Mouse (Mus musculus): ENCODE measurements around the gene Ndufaf8.

The Ndufaf8 gene

GRCm38 (mm10) chr11:120110554-120110953 lies 11.8 kb downstream of the Ndufaf8 start:
- Histone ChIP-seq H3K36me3 (ENCODE audit: control insufficient read depth, insufficient read depth, low read length, poor library complexity, severe bottlenecking) (peaks cover 14% of the 10 kb centered on the region), H3K27me3 (ENCODE audit: control insufficient read depth, insufficient read depth, low read length, poor library complexity, severe bottlenecking) (no peaks in the 10 kb centered on the region)
- DNase-seq (ENCODE audit: low read depth, low spot score): no peak

GRCm38 (mm10) chr11:120111033-120111432 lies 12.3 kb downstream of the Ndufaf8 start:
- peak; percentile 74 for DNase-seq (ENCODE audit: low read depth, low spot score)
- Histone ChIP-seq H3K27me3 (ENCODE audit: control insufficient read depth, insufficient read depth, low read length, poor library complexity, severe bottlenecking) (no peaks in the 10 kb centered on the region), H3K36me3 (ENCODE audit: control insufficient read depth, insufficient read depth, low read length, poor library complexity, severe bottlenecking) (peaks cover 12% of the 10 kb centered on the region)

GRCm38 (mm10) chr11:120112136-120112535 lies 13.4 kb downstream of the Ndufaf8 start:
- Histone ChIP-seq H3K27me3 (ENCODE audit: control insufficient read depth, insufficient read depth, low read length, poor library complexity, severe bottlenecking) (no peaks in the 10 kb centered on the region), H3K36me3 (ENCODE audit: control insufficient read depth, insufficient read depth, low read length, poor library complexity, severe bottlenecking) (peaks cover 14% of the 10 kb centered on the region)
- no peak for DNase-seq (ENCODE audit: low read depth, low spot score)

GRCm38 (mm10) chr11:120114488-120115215 lies 15.9 kb downstream of the Ndufaf8 start:
- DNase-seq (ENCODE audit: low read depth, low spot score): no peak
- Histone ChIP-seq H3K36me3 (ENCODE audit: control insufficient read depth, insufficient read depth, low read length, poor library complexity, severe bottlenecking) (peaks cover 11% of the 10 kb centered on the region), H3K27me3 (ENCODE audit: control insufficient read depth, insufficient read depth, low read length, poor library complexity, severe bottlenecking) (no peaks in the 10 kb centered on the region)

- no peak for DNase-seq (ENCODE audit: low read depth, low spot score)
- no peaks in the 10 kb centered on the region for H3K27me3 ChIP-seq (ENCODE audit: control insufficient read depth, insufficient read depth, low read length, poor library complexity, severe bottlenecking)
- peaks cover 6% of the 10 kb centered on the region for H3K36me3 ChIP-seq (ENCODE audit: control insufficient read depth, insufficient read depth, low read length, poor library complexity, severe bottlenecking)
These were observed 18.9 kb downstream of the Ndufaf8 start for GRCm38 (mm10) chr11:120117626-120118025.

GRCm38 (mm10) chr11:120119108-120119507 lies 20.4 kb downstream of the Ndufaf8 start:
- DNase-seq (ENCODE audit: low read depth, low spot score): no peak
- Histone ChIP-seq H3K27me3 (ENCODE audit: control insufficient read depth, insufficient read depth, low read length, poor library complexity, severe bottlenecking) (no peaks in the 10 kb centered on the region), H3K36me3 (ENCODE audit: control insufficient read depth, insufficient read depth, low read length, poor library complexity, severe bottlenecking) (peaks cover 7% of the 10 kb centered on the region)

GRCm38 (mm10) chr11:120119936-120120541 lies 21.3 kb downstream of the Ndufaf8 start:
- DNase-seq (ENCODE audit: low read depth, low spot score): no peak
- Histone ChIP-seq H3K36me3 (ENCODE audit: control insufficient read depth, insufficient read depth, low read length, poor library complexity, severe bottlenecking) (peaks cover 9% of the 10 kb centered on the region), H3K27me3 (ENCODE audit: control insufficient read depth, insufficient read depth, low read length, poor library complexity, severe bottlenecking) (no peaks in the 10 kb centered on the region)

GRCm38 (mm10) chr11:120120642-120121420 lies 22.1 kb downstream of the Ndufaf8 start:
- Histone ChIP-seq H3K27me3 (ENCODE audit: control insufficient read depth, insufficient read depth, low read length, poor library complexity, severe bottlenecking) (no peaks in the 10 kb centered on the region), H3K36me3 (ENCODE audit: control insufficient read depth, insufficient read depth, low read length, poor library complexity, severe bottlenecking) (peaks cover 9% of the 10 kb centered on the region)
- DNase-seq (ENCODE audit: low read depth, low spot score): peak; percentile 34

- H3K36me3 ChIP-seq (ENCODE audit: control insufficient read depth, insufficient read depth, low read length, poor library complexity, severe bottlenecking): peaks cover 5% of the 10 kb centered on the region
- DNase-seq (ENCODE audit: low read depth, low spot score): no peak
- H3K27me3 ChIP-seq (ENCODE audit: control insufficient read depth, insufficient read depth, low read length, poor library complexity, severe bottlenecking): no peaks in the 10 kb centered on the region
These were observed 23.4 kb downstream of the Ndufaf8 start for GRCm38 (mm10) chr11:120122126-120122525.

- DNase-seq (ENCODE audit: low read depth, low spot score): no peak
- Histone ChIP-seq H3K36me3 (ENCODE audit: control insufficient read depth, insufficient read depth, low read length, poor library complexity, severe bottlenecking) (peaks cover 12% of the 10 kb centered on the region), H3K27me3 (ENCODE audit: control insufficient read depth, insufficient read depth, low read length, poor library complexity, severe bottlenecking) (no peaks in the 10 kb centered on the region)
These were observed 28.1 kb downstream of the Ndufaf8 start for GRCm38 (mm10) chr11:120126845-120127244.

- no peaks in the 10 kb centered on the region for H3K27me3 ChIP-seq (ENCODE audit: control insufficient read depth, insufficient read depth, low read length, poor library complexity, severe bottlenecking)
- peaks cover 12% of the 10 kb centered on the region for H3K36me3 ChIP-seq (ENCODE audit: control insufficient read depth, insufficient read depth, low read length, poor library complexity, severe bottlenecking)
- DNase-seq (ENCODE audit: low read depth, low spot score): no peak
These were observed 30.6 kb downstream of the Ndufaf8 start for GRCm38 (mm10) chr11:120129281-120129680.

- DNase-seq (ENCODE audit: low read depth, low spot score): no peak
- Histone ChIP-seq H3K36me3 (ENCODE audit: control insufficient read depth, insufficient read depth, low read length, poor library complexity, severe bottlenecking) (peaks cover 1% of the 10 kb centered on the region), H3K27me3 (ENCODE audit: control insufficient read depth, insufficient read depth, low read length, poor library complexity, severe bottlenecking) (no peaks in the 10 kb centered on the region)
These were observed 35.4 kb downstream of the Ndufaf8 start for GRCm38 (mm10) chr11:120134148-120134547.

- DNase-seq (ENCODE audit: low read depth, low spot score): no peak
- no peaks in the 10 kb centered on the region for H3K27me3 ChIP-seq (ENCODE audit: control insufficient read depth, insufficient read depth, low read length, poor library complexity, severe bottlenecking)
These were observed 36.3 kb downstream of the Ndufaf8 start for GRCm38 (mm10) chr11:120134847-120135530.

GRCm38 (mm10) chr11:120136195-120136594 lies 37.5 kb downstream of the Ndufaf8 start:
- DNase-seq (ENCODE audit: low read depth, low spot score): no peak
- H3K36me3 ChIP-seq (ENCODE audit: control insufficient read depth, insufficient read depth, low read length, poor library complexity, severe bottlenecking): peaks cover 1% of the 10 kb centered on the region; the same call in 1 of the 2 replicates
- no peaks in the 10 kb centered on the region for H3K27me3 ChIP-seq (ENCODE audit: control insufficient read depth, insufficient read depth, low read length, poor library complexity, severe bottlenecking)

More at GRCm38 (mm10) chr11:120134847-120135530, 36.3 kb downstream of the Ndufaf8 start:
- H3K36me3 ChIP-seq (ENCODE audit: control insufficient read depth, insufficient read depth, low read length, poor library complexity, severe bottlenecking): peaks cover 1% of the 10 kb centered on the region; the same call in 1 of the 2 replicates
